Mouse (Mus musculus): ENCODE data around the gene Olfr118. TPM values are rescaled to one million over a fixed set of nuclear protein-coding genes. Genes with fewer than 3 reads are reported as not detected.
"Not testable (repeated sequence)": the region's sequence is repeated elsewhere in the genome, so short reads cannot be mapped to it uniquely, and the experiment has no call there.

Olfr118 gene
- polyA plus RNA-seq (2015; fragmentation: Nextera tagmentation; extraction: Ambion mirVana), result not detected in 2 replicates

DNA sequence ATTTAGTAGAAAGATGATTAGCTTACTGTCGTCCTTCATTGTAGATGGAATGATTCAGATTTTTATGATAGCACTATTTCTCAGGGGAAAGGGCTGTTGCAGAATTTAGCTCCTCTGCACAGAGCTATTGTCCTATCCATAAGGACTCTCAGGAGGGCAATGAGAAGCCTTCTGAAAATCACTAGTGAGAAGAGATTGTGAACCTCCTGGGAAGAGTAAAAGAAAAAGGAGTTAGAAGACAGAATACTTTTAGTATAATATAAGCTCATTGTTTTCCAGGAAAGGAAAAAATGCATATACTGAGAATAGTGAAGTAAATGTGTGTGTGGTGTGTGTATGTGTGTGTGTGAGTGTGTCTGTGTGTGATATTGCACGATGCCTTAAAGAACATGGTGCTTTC lies at the start of gene Olfr118:
Gene Olfr118 (plus strand): TSS at position 301 of the 400 bp plus-strand sequence.
- H3K4me3 ChIP-seq, result no peak within 1 kb of the TSS
- H3K4me1 ChIP-seq (replicated peaks), result no peaks in the 10 kb centered on the region
- H3K27me3 ChIP-seq, result no peaks in the 10 kb centered on the region
- no peaks in the 10 kb centered on the region for H3K9me3 ChIP-seq
- ATAC-seq (ENCODE audit: low FRiP score, low read depth), result no peak
- no peak within 1 kb of the TSS for H3K4me2 ChIP-seq
- H3K36me3 ChIP-seq, result no peaks in the 10 kb centered on the region
- no peak within 1 kb of the TSS for H3K9ac ChIP-seq
- WGBS, result 75% methylated on average over 2 of the region's 2 CpGs
- H3K27ac ChIP-seq (replicated peaks), result no peak within 1 kb of the TSS

DNA sequence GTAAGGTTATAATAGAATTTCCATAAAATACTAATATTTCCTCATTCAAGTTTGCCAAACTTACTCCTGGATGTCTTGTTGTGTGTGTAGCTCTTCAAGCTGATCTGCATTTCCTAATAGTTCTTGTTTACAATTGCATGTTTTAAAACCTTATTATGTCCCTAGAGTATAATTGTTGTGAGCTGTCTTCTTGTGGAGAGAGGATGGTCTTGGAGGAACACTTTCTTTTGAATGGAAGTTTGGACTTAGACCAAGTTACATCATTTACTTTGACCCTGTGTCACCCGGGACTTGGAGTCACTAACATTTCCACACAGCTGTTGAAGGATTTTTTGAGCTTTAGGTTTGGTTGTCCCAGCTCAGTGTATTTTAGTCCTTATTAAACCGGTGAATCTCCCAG lies 39.8 kb upstream of the Olfr118 start, which contains the start of the genes Olfr115 and Olfr116:
Gene Olfr115 (minus strand): TSS at position 101 of the 400 bp plus-strand sequence.
Gene Olfr116 (minus strand): TSS at position 191 of the 400 bp plus-strand sequence.
- Histone ChIP-seq H3K4me2 (no peak within 1 kb of the TSS), H3K27me3 (no peaks in the 10 kb centered on the region), H3K36me3 (no peaks in the 10 kb centered on the region), H3K9me3 (0 out of 2 replicates have a peak, but pooled peaks cover 3% of the 10 kb centered on the region), H3K9ac (no peak within 1 kb of the TSS), H3K4me3 (no peak within 1 kb of the TSS), H3K27ac (replicated peaks) (no peak within 1 kb of the TSS), H3K4me1 (replicated peaks) (no peaks in the 10 kb centered on the region)
- WGBS, result 83% methylated on average over 2 of the region's 2 CpGs
- no peak for ATAC-seq (ENCODE audit: low FRiP score, low read depth)

DNA sequence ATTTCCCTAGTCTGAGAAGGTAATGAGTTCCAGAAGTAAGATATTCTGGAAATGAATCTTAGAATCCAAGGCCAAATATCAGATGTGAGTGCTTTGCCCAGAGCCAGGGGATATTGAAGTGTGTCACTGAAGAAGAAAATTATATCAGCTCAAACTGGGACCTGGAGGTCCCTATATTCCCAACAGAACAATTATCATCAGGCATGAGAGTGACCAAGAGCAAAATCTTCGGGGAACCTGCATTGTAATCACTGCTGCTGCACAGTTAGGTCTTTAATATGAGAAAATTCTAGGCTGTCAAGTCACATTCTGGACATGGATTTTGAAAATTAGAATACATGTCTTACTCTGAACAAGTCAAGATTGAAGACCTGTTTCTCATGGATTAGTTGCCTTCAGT lies 3.1 kb upstream of the Olfr118 start, which contains the start of gene Olfr117:
Gene Olfr117 (minus strand): TSS at position 101 of the 400 bp plus-strand sequence.
- Histone ChIP-seq H3K4me3 (no peak within 1 kb of the TSS), H3K27me3 (no peaks in the 10 kb centered on the region), H3K4me2 (no peak within 1 kb of the TSS), H3K36me3 (no peaks in the 10 kb centered on the region), H3K9me3 (no peaks in the 10 kb centered on the region), H3K9ac (no peak within 1 kb of the TSS), H3K4me1 (replicated peaks) (no peaks in the 10 kb centered on the region), H3K27ac (replicated peaks) (no peak within 1 kb of the TSS)
- WGBS, result 71% methylated on average over 1 of the region's 1 CpGs
- no peak for ATAC-seq (ENCODE audit: low FRiP score, low read depth)

DNA sequence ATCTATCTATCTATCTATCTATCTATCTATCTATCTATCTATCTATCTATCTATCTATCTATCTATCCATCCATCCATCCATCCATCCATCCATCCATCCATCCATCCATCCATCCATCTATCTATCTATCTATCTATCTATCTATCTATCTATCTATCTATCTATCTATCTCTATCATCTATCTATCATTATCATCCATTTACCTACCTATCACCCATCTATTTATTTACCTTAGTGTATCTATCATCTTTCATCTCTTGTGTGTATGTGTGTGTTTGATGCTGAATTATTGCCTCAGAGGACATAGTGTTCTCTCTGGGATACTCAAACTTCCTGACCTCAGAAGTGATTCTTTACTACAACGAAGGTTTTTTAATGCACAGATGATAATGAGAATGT lies 29.5 kb downstream of the Olfr118 start, which contains the start of gene Olfr119:
Gene Olfr119 (plus strand): TSS at position 301 of the 400 bp plus-strand sequence.
- WGBS, result 67% methylated on average over 1 of the region's 1 CpGs
- H3K9ac ChIP-seq; H3K27me3 ChIP-seq; H3K4me1 ChIP-seq (replicated peaks); H3K4me2 ChIP-seq; H3K4me3 ChIP-seq; H3K36me3 ChIP-seq; H3K27ac ChIP-seq (replicated peaks); H3K9me3 ChIP-seq; ATAC-seq (ENCODE audit: low FRiP score, low read depth): not testable (repeated sequence)

DNA sequence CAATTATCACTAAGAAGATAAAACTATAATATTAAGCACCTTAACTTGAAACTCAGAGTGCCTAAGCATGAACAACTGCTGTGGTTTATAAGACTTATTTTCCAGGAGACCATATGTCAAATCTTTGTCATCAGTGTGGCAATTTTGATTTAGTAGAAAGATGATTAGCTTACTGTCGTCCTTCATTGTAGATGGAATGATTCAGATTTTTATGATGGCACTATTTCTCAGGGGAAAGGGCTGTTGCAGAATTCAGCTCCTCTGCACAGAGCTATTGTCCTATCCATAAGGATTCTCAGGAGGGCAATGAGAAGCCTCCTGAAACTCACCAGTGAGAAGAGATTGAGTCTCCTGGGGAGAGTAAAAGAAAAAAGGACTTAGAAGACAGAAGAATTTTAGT lies 54.7 kb downstream of the Olfr118 start, which contains the start of gene Olfr120:
Gene Olfr120 (plus strand): TSS at position 301 of the 400 bp plus-strand sequence.
- 70% methylated on average over 1 of the region's 1 CpGs for WGBS
- H3K4me3 ChIP-seq, result no peak within 1 kb of the TSS
- H3K27me3 ChIP-seq, result no peaks in the 10 kb centered on the region
- no peak for ATAC-seq (ENCODE audit: low FRiP score, low read depth)
- no peaks in the 10 kb centered on the region for H3K36me3 ChIP-seq
- no peak within 1 kb of the TSS for H3K27ac ChIP-seq (replicated peaks)
- no peaks in the 10 kb centered on the region for H3K4me1 ChIP-seq (replicated peaks)
- H3K9ac ChIP-seq, result no peak within 1 kb of the TSS
- H3K9me3 ChIP-seq, result no peaks in the 10 kb centered on the region
- no peak within 1 kb of the TSS for H3K4me2 ChIP-seq

Other genes starting within 250 kb of the Olfr118 start
- not detected in 2 replicates for gene Olfr108, start 221.5 kb upstream of the Olfr118 start, polyA plus RNA-seq (2015; fragmentation: Nextera tagmentation; extraction: Ambion mirVana)
- gene Olfr109, start 208.1 kb upstream of the Olfr118 start, polyA plus RNA-seq (2015; fragmentation: Nextera tagmentation; extraction: Ambion mirVana), result not detected in 2 replicates
- not detected in 2 replicates for gene H2-M2, start 183.4 kb upstream of the Olfr118 start, polyA plus RNA-seq (2015; fragmentation: Nextera tagmentation; extraction: Ambion mirVana)
- not detected in 2 replicates for gene Olfr110, start 174.5 kb upstream of the Olfr118 start, polyA plus RNA-seq (2015; fragmentation: Nextera tagmentation; extraction: Ambion mirVana)
- not detected in 2 replicates for gene Olfr111, start 159.0 kb upstream of the Olfr118 start, polyA plus RNA-seq (2015; fragmentation: Nextera tagmentation; extraction: Ambion mirVana)
- gene Olfr112, start 97.5 kb upstream of the Olfr118 start, polyA plus RNA-seq (2015; fragmentation: Nextera tagmentation; extraction: Ambion mirVana), result not detected in 2 replicates
- gene Olfr113, start 89.3 kb upstream of the Olfr118 start, polyA plus RNA-seq (2015; fragmentation: Nextera tagmentation; extraction: Ambion mirVana), result not detected in 2 replicates
- not detected in 2 replicates for gene Olfr114, start 74.2 kb upstream of the Olfr118 start, polyA plus RNA-seq (2015; fragmentation: Nextera tagmentation; extraction: Ambion mirVana)
- not detected in 2 replicates for gene Olfr115, start 39.9 kb upstream of the Olfr118 start, polyA plus RNA-seq (2015; fragmentation: Nextera tagmentation; extraction: Ambion mirVana)
- not detected in 2 replicates for gene Olfr116, start 39.8 kb upstream of the Olfr118 start, polyA plus RNA-seq (2015; fragmentation: Nextera tagmentation; extraction: Ambion mirVana)
- not detected in 2 replicates for gene Olfr117, start 3.2 kb upstream of the Olfr118 start, polyA plus RNA-seq (2015; fragmentation: Nextera tagmentation; extraction: Ambion mirVana)
- not detected in 2 replicates for gene Olfr119, start 29.6 kb downstream of the Olfr118 start, polyA plus RNA-seq (2015; fragmentation: Nextera tagmentation; extraction: Ambion mirVana)
- not detected in 2 replicates for gene Olfr120, start 54.8 kb downstream of the Olfr118 start, polyA plus RNA-seq (2015; fragmentation: Nextera tagmentation; extraction: Ambion mirVana)
- not detected in 2 replicates for gene Olfr121, start 81.9 kb downstream of the Olfr118 start, polyA plus RNA-seq (2015; fragmentation: Nextera tagmentation; extraction: Ambion mirVana)
- not detected in 2 replicates for gene Olfr122, start 101.6 kb downstream of the Olfr118 start, polyA plus RNA-seq (2015; fragmentation: Nextera tagmentation; extraction: Ambion mirVana)
- not detected in 2 replicates for gene Olfr123, start 126.5 kb downstream of the Olfr118 start, polyA plus RNA-seq (2015; fragmentation: Nextera tagmentation; extraction: Ambion mirVana)
- gene Olfr124, start 132.9 kb downstream of the Olfr118 start, polyA plus RNA-seq (2015; fragmentation: Nextera tagmentation; extraction: Ambion mirVana), result not detected in 2 replicates
- gene Olfr125, start 166.0 kb downstream of the Olfr118 start, polyA plus RNA-seq (2015; fragmentation: Nextera tagmentation; extraction: Ambion mirVana), result not detected in 2 replicates
- not detected in 2 replicates for gene Olfr126, start 180.5 kb downstream of the Olfr118 start, polyA plus RNA-seq (2015; fragmentation: Nextera tagmentation; extraction: Ambion mirVana)
- gene Olfr127, start 233.4 kb downstream of the Olfr118 start, polyA plus RNA-seq (2015; fragmentation: Nextera tagmentation; extraction: Ambion mirVana), result not detected in 2 replicates

Measured in hindbrain, embryonic 15.5 days (tissue).